Mouse (Mus musculus): ENCODE results near the gene Slc37a1.

The Slc37a1 gene

GRCm38 (mm10) chr17:31294363-31295214, 8.0 kb downstream of the Slc37a1 start:
- no peak for DNase-seq (ENCODE audit: low spot score)

GRCm38 (mm10) chr17:31295215-31295891, 8.8 kb downstream of the Slc37a1 start:
- DNase-seq (ENCODE audit: low spot score), result peak; percentile 59

GRCm38 (mm10) chr17:31295892-31296781, 9.5 kb downstream of the Slc37a1 start:
- DNase-seq (ENCODE audit: low spot score), result peak; percentile 51

- no peak for DNase-seq (ENCODE audit: low spot score)
Measured at GRCm38 (mm10) chr17:31297521-31297939, 10.9 kb downstream of the Slc37a1 start.

- no peak for DNase-seq (ENCODE audit: low spot score)
Measured at GRCm38 (mm10) chr17:31298419-31299209, 12.0 kb downstream of the Slc37a1 start.

- no peak for DNase-seq (ENCODE audit: low spot score)
Measured at GRCm38 (mm10) chr17:31299981-31300380, 13.4 kb downstream of the Slc37a1 start.

- no peak for DNase-seq (ENCODE audit: low spot score)
Measured at GRCm38 (mm10) chr17:31300736-31301135, 14.1 kb downstream of the Slc37a1 start.

GRCm38 (mm10) chr17:31303401-31303800, 16.8 kb downstream of the Slc37a1 start:
- DNase-seq (ENCODE audit: low spot score), result no peak

- peak; percentile 11 for DNase-seq (ENCODE audit: low spot score)
Measured at GRCm38 (mm10) chr17:31304895-31305775, 18.5 kb downstream of the Slc37a1 start.

GRCm38 (mm10) chr17:31305776-31306120, 19.2 kb downstream of the Slc37a1 start:
- no peak for DNase-seq (ENCODE audit: low spot score)

GRCm38 (mm10) chr17:31307756-31308155, 21.2 kb downstream of the Slc37a1 start:
- no peak for DNase-seq (ENCODE audit: low spot score)

GRCm38 (mm10) chr17:31308291-31308816, 21.8 kb downstream of the Slc37a1 start:
- DNase-seq (ENCODE audit: low spot score), result no peak

GRCm38 (mm10) chr17:31309281-31309793, 22.7 kb downstream of the Slc37a1 start:
- DNase-seq (ENCODE audit: low spot score), result no peak

GRCm38 (mm10) chr17:31311047-31311446, 24.5 kb downstream of the Slc37a1 start:
- no peak for DNase-seq (ENCODE audit: low spot score)

GRCm38 (mm10) chr17:31312648-31313047, 26.1 kb downstream of the Slc37a1 start:
- no peak for DNase-seq (ENCODE audit: low spot score)

GRCm38 (mm10) chr17:31315046-31315792, 28.6 kb downstream of the Slc37a1 start:
- DNase-seq (ENCODE audit: low spot score), result no peak

GRCm38 (mm10) chr17:31315993-31316392, 29.4 kb downstream of the Slc37a1 start:
- DNase-seq (ENCODE audit: low spot score), result no peak

- DNase-seq (ENCODE audit: low spot score), result no peak
Measured at GRCm38 (mm10) chr17:31316998-31317397, 30.4 kb downstream of the Slc37a1 start.

Data from spleen, adult 12 weeks (tissue).